8 mouse cellular contexts compared by ENCODE assay signal in the genomic region with DNA sequence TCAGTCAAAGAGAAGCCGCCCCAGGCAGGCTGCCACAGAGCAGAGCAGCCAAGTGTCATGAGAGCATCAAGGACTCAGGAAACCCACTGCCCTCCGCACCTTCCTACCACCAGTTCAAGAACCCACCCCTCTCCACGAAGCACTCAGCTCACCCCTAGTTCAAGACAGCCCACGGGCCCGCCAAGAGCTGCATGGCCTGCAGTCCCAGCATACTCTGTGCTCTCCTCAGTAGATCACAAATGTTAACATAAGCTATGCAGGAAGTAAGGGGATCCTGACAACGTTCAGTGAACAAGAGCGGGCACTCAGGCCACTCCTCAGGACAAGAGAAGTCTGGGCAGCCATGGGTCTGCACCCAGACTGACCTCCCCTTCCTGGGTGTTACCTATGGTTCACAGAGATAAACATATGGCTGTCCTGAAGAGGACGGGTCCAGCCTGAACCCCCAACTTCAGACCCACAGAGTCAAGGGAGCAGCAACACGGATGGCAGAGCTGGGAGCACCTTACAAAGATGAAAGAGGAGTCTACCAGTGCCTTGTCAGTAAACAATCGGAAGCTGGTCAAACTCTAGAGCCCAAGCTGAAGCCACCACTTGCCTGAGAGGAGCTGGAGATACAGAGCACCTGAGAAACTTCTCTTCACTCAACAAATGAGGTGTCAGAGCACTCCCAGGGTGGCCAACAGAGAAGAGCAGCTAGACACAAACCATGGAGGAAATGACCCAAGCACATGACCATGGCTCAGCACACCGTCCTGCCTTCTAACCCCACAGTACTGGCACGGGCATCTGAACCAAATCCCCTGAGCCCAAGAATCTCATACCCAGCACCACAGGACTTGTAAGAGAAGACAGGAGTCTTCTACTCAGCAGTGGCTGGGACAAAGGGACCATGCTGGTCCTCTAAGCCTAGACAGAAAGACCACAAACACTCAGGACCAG. TPM values are rescaled to one million over a fixed set of nuclear protein-coding genes. Genes with fewer than 3 reads are reported as not detected.
DNase-seq lines count a peak whose midpoint lies in the region; ATAC-seq and TF ChIP-seq lines count a peak whose summit lies in the region.

No protein-coding gene starts in this region.

- no peaks in the 10 kb centered on the region for H3K27me3 ChIP-seq in kidney, adult 2 months (replicated peaks; ENCODE audit: control insufficient read depth, insufficient read depth, low read length)
- H3K27me3 ChIP-seq in hindbrain, embryonic 13.5 days = no peaks in the 10 kb centered on the region
- H3K27me3 ChIP-seq in midbrain, embryonic 16.5 days (ENCODE audit: control insufficient read depth, insufficient read depth, low read depth, low read length) = no peaks in the 10 kb centered on the region

- H3K36me3 ChIP-seq in kidney, adult 2 months (ENCODE audit: control insufficient read depth, insufficient read depth, low read length) = no peaks in the 10 kb centered on the region
- H3K36me3 ChIP-seq in hindbrain, embryonic 13.5 days = no peaks in the 10 kb centered on the region
- no peaks in the 10 kb centered on the region for H3K36me3 ChIP-seq in midbrain, embryonic 16.5 days (ENCODE audit: control insufficient read depth, insufficient read depth, low read length)

- WGBS in kidney, adult 2 months = 17% methylated on average over 12 of the region's 12 CpGs
- 53% methylated on average over 12 of the region's 12 CpGs for WGBS in hindbrain, embryonic 13.5 days
- WGBS in midbrain, embryonic 16.5 days = 65% methylated on average over 12 of the region's 12 CpGs

- H3K4me3 ChIP-seq in kidney, adult 2 months (ENCODE audit: insufficient read depth, low read depth, low read length) = peak overlapping the region; percentile 98
- peak overlapping the region; percentile 93 for H3K4me3 ChIP-seq in hindbrain, embryonic 13.5 days
- H3K4me3 ChIP-seq in midbrain, embryonic 16.5 days (ENCODE audit: low read depth, low read length) = peak overlapping the region; percentile 80

- ATAC-seq in hindbrain, embryonic 13.5 days (ENCODE audit: low FRiP score) = no peak
- ATAC-seq in midbrain, embryonic 16.5 days = no peak

- peak; percentile 52 for DNase-seq in kidney, adult 2 months
- DNase-seq in kidney, postnatal 10 days = no peak
- DNase-seq in adipocyte (ENCODE audit: low spot score) = peak; percentile 29
- no peak for DNase-seq in ovary, postnatal 10 days (ENCODE audit: low spot score)
- DNase-seq in cerebellum, adult 11 months = no peak
- no peak for DNase-seq in thymus, adult 18-20 months

- TF ChIP-seq POLR2A in kidney, adult 2 months (IDR thresholded peaks at IDR 0.05; ENCODE audit: low read depth, low read length) = no peak

- peaks cover 72% of the 10 kb centered on the region for H3K4me1 ChIP-seq in kidney, adult 2 months (ENCODE audit: control insufficient read depth, insufficient read depth, low read length)
- H3K4me1 ChIP-seq in hindbrain, embryonic 13.5 days (replicated peaks) = peaks cover 81% of the 10 kb centered on the region
- H3K4me1 ChIP-seq in midbrain, embryonic 16.5 days (ENCODE audit: control insufficient read depth, insufficient read depth, low read length) = peaks cover 56% of the 10 kb centered on the region

- H3K9me3 ChIP-seq in hindbrain, embryonic 13.5 days = no peaks in the 10 kb centered on the region
- H3K9me3 ChIP-seq in midbrain, embryonic 16.5 days (replicated peaks; ENCODE audit: control insufficient read depth, low read length, poor library complexity, severe bottlenecking) = no peaks in the 10 kb centered on the region

- peak overlapping the region; percentile 98 for H3K9ac ChIP-seq in hindbrain, embryonic 13.5 days
- H3K9ac ChIP-seq in midbrain, embryonic 16.5 days (ENCODE audit: low read depth, low read length) = peak overlapping the region; percentile 92

- peak overlapping the region; percentile 100 for H3K4me2 ChIP-seq in hindbrain, embryonic 13.5 days
- H3K4me2 ChIP-seq in midbrain, embryonic 16.5 days (ENCODE audit: low read length) = peak overlapping the region; percentile 99

- no peak for TF ChIP-seq CTCF in kidney, adult 2 months (conservative IDR thresholded peaks at IDR 0.05; ENCODE audit: insufficient read depth, insufficient read length, low read depth, low read length)

- H3K27ac ChIP-seq in kidney, adult 2 months (ENCODE audit: insufficient read depth, low read depth, low read length) = peak overlapping the region; percentile 26
- peak overlapping the region; percentile 40; the same call in 1 of the 2 replicates for H3K27ac ChIP-seq in hindbrain, embryonic 13.5 days
- no peak overlapping the region for H3K27ac ChIP-seq in midbrain, embryonic 16.5 days (ENCODE audit: low read length)

RNA-seq across cellular contexts. Expression of a gene that starts 2.9 kb away (rescaled TPM):
- polyA plus RNA-seq in kidney, adult 2 months (2012; rRNA removed) = 40.4 and 43.9 TPM in 2 replicates
- 10.3 and 10.4 TPM in 2 replicates for polyA plus RNA-seq in hindbrain, embryonic 13.5 days (2015; fragmentation: Nextera tagmentation; extraction: Ambion mirVana)
- 9.6 and 10.1 TPM in 2 replicates for polyA plus RNA-seq in midbrain, embryonic 16.5 days (2015; fragmentation: Nextera tagmentation; extraction: Ambion mirVana)

RNA-seq across cellular contexts. Expression of a gene that starts 30.1 kb away (rescaled TPM):
- 68.9 and 75.5 TPM in 2 replicates for polyA plus RNA-seq in kidney, adult 2 months (2012; rRNA removed)
- polyA plus RNA-seq in hindbrain, embryonic 13.5 days (2015; fragmentation: Nextera tagmentation; extraction: Ambion mirVana) = 78.8 and 84.8 TPM in 2 replicates
- 69.8 and 70.1 TPM in 2 replicates for polyA plus RNA-seq in midbrain, embryonic 16.5 days (2015; fragmentation: Nextera tagmentation; extraction: Ambion mirVana)

Comparison
In these comparisons a context has a peak if more than half of its experiments do, and no peak if none do; other contexts are left out.
1. DNase-seq: peak in kidney, adult 2 months (single experiment) and adipocyte (single experiment); none in kidney, postnatal 10 days (single experiment), ovary, postnatal 10 days (single experiment), cerebellum, adult 11 months (single experiment) and thymus, adult 18-20 months (0 of 2).
2. Peak in every context shown above with its lines, with median percentiles within 50 percentile points of each other: H3K4me3 ChIP-seq.